ENCODE assay signal across 12 mouse cellular contexts in the genomic region with DNA sequence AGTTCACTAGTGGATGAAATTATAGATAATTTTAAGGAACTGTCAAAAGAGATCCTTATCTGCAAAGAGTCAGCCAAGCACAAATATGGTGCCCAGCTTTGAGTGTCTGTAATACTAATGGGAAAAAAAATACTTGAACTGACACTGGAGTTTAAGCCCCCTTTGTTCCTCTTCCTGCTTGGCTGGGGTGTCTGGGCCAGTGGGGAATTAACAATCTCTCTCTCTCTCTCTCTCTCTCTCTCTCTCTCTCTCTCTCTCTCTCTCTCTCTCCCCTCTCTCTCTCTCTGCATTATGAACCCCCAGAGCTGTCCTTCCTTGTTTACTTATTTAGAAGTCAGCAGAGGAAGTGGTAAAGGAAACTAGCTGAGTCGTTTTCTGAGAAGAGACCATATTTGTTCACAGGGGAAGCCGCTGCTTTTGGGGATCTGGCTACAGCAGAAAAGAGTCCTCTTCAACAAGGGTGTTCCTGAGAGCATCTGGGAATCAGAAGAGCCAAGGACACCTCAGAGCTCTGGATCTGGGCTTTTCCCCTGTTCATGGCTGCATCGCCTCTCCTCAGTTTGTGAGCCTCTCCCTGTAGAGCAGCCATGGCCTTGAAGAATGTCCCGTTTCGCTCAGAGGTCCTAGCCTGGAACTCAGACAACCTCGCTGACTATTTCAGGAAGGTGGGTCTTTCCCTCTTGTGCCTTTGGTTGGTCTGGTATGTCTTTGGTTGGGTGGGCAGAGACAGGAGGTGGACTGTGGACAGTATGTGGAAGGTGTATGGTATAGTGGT. TPM values are rescaled to one million over a fixed set of nuclear protein-coding genes. Genes with fewer than 3 reads are reported as not detected.
DNase-seq lines count a peak whose midpoint lies in the region; ATAC-seq lines count a peak whose summit lies in the region.
"Had no signal": no experiment of that assay in that cellular context is flagged by ENCODE, and none has a peak within 500 bp of the region (broad histone marks: within the 10 kb centered on the region; RNA-seq: fewer than 3 reads in every experiment).

A gene (plus strand): TSS at position 154 of the 775 bp plus-strand sequence.

- no peaks in the 10 kb centered on the region for H3K27me3 ChIP-seq in lung, embryonic 16.5 days (ENCODE audit: control insufficient read depth, insufficient read depth, low read depth, low read length)
- H3K27me3 ChIP-seq: heart, embryonic 12.5 days; lung, embryonic 15.5 days; neural tube, embryonic 15.5 days had no signal

- H3K4me3 ChIP-seq in lung, embryonic 16.5 days (ENCODE audit: low read length) = peak within 1 kb of the TSS; percentile 12; the same call in 1 of the 2 replicates
- H3K4me3 ChIP-seq: heart, embryonic 12.5 days; lung, embryonic 15.5 days; neural tube, embryonic 15.5 days had no signal

- WGBS in lung, embryonic 16.5 days = 70% methylated on average over 6 of the region's 6 CpGs

- no peak within 1 kb of the TSS for H3K27ac ChIP-seq in lung, embryonic 16.5 days (ENCODE audit: low read length)
- H3K27ac ChIP-seq: kidney, postnatal 0 days; lung, embryonic 15.5 days; neural tube, embryonic 15.5 days had no signal

- H3K9ac ChIP-seq in lung, embryonic 16.5 days (ENCODE audit: low read length) = no peak within 1 kb of the TSS
- H3K9ac ChIP-seq: heart, embryonic 12.5 days; lung, embryonic 15.5 days; neural tube, embryonic 15.5 days had no signal

- no peaks in the 10 kb centered on the region for H3K4me1 ChIP-seq in lung, embryonic 16.5 days (replicated peaks; ENCODE audit: control insufficient read depth, insufficient read depth, low read length)
- H3K4me1 ChIP-seq: heart, embryonic 12.5 days; lung, embryonic 15.5 days; neural tube, embryonic 15.5 days had no signal

- H3K9me3 ChIP-seq in lung, embryonic 16.5 days (ENCODE audit: control insufficient read depth, low read length) = no peaks in the 10 kb centered on the region
- H3K9me3 ChIP-seq: heart, embryonic 12.5 days; lung, embryonic 15.5 days; neural tube, embryonic 15.5 days had no signal

- no peaks in the 10 kb centered on the region for H3K36me3 ChIP-seq in lung, embryonic 16.5 days (ENCODE audit: control insufficient read depth, insufficient read depth, low read length)
- H3K36me3 ChIP-seq: heart, embryonic 12.5 days; lung, embryonic 15.5 days; neural tube, embryonic 15.5 days had no signal

- H3K4me2 ChIP-seq in lung, embryonic 16.5 days (ENCODE audit: low read depth, low read length) = no peak within 1 kb of the TSS
- H3K4me2 ChIP-seq: heart, embryonic 12.5 days; lung, embryonic 15.5 days; neural tube, embryonic 15.5 days had no signal

- ATAC-seq in lung, embryonic 16.5 days (ENCODE audit: low read depth) = no peak
- ATAC-seq in erythroblast, adult 5-6 weeks (replicated peaks; ENCODE audit: low FRiP score, poor library complexity, severe bottlenecking) = no peak
- ATAC-seq in megakaryocyte progenitor cell, adult 5-6 weeks (replicated peaks; ENCODE audit: poor library complexity) = peak; percentile 63

- no peak for DNase-seq in lung, postnatal 14 days
- peak; percentile 49 to 60 for DNase-seq in thymus, postnatal 36 days
- no peak for DNase-seq in testis, postnatal 14 days (ENCODE audit: low spot score)
- no peak for DNase-seq in MN1 (ENCODE audit: low spot score)
- DNase-seq in frontal cortex, postnatal 10 days (ENCODE audit: low spot score in 2 of 2) = no peak

RNA-seq across cellular contexts. Expression of the gene that starts here (rescaled TPM):
- polyA plus RNA-seq in lung, embryonic 16.5 days (2015; fragmentation: Nextera tagmentation; extraction: Ambion mirVana) = 4.2 and 5.3 TPM in 2 replicates
- total RNA-seq in erythroblast, adult 5-6 weeks (2015; ENCODE audit: low replicate concordance) = 33.2 and 59.8 TPM in 2 replicates
- 12.3 and 20.1 TPM in 2 replicates for total RNA-seq in erythroblast, adult 5-6 weeks (2017; ENCODE audit: low replicate concordance)
- 67.6 and 73.6 TPM in 2 replicates for total RNA-seq in megakaryocyte progenitor cell, adult 5-6 weeks (2015)
- total RNA-seq in megakaryocyte progenitor cell, adult 5-6 weeks (2017) = 26.1 and 29.5 TPM in 2 replicates

Comparison
In these comparisons a context has a peak if more than half of its experiments do, and no peak if none do; other contexts are left out.
1. DNase-seq: peak in thymus, postnatal 36 days (2 of 2); none in lung, postnatal 14 days (single experiment), testis, postnatal 14 days (single experiment), MN1 (single experiment) and frontal cortex, postnatal 10 days (0 of 2).